Mouse (Mus musculus) granulocyte monocyte progenitor cell, adult 5-6 weeks (primary cell): ENCODE results near the gene Pth2. TPM values are rescaled to one million over a fixed set of nuclear protein-coding genes. Genes with fewer than 3 reads are reported as not detected.

ENCODE experiments used
- ATAC-seq: replicated peaks from 2 replicates; pipeline ENCODE4 v1.8.0; 2016; ENCODE audit warnings: mild to moderate bottlenecking, moderate TSS enrichment, inconsistent platforms; ENCODE audit not compliant: poor library complexity, severe bottlenecking
- total RNA-seq, 2 experiments: library from RNA; stranded (forward) in 1 of 2; stranded (reverse) in 1 of 2; fragments of 200-712, 200-1000 nt in 1 of 2; fragments of >200 nt in 1 of 2; fragmentation: Nextera tagmentation in 1 of 2; gene quantifications; 2 replicates each; pipeline ENCODE4 v1.2.3; 2014 to 2017

Pth2 gene
- total RNA-seq (2014; fragmentation: Nextera tagmentation) (not detected in 2 replicates), total RNA-seq (2017) (not detected in 2 replicates)

- ATAC-seq: no peak
Measured at GRCm38 (mm10) chr7:45180896-45181477, at the start of gene Pth2. Gene Pth2, plus strand, starts transcription at chr7:45180995.

DNA sequence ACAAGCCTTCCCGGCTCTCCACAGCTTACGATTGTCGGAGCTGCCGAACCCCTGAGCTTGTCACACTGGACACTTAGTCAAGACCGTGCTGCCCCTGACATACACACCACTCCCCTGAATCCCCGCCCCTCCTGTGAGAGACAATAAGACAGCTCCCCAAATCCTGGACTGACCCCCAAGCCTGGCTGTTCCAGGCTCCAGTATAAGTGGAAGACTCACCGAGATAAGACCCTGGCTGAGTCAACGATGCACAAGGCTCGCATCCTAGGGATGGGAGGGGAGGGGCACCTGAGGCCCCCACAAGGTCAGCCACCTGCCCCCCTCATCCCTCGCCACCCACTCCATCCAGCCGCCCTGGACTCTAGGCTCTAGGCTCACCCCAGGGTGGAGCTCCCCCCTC, 48.9 kb upstream of the Pth2 start:
- ATAC-seq: no peak

DNA sequence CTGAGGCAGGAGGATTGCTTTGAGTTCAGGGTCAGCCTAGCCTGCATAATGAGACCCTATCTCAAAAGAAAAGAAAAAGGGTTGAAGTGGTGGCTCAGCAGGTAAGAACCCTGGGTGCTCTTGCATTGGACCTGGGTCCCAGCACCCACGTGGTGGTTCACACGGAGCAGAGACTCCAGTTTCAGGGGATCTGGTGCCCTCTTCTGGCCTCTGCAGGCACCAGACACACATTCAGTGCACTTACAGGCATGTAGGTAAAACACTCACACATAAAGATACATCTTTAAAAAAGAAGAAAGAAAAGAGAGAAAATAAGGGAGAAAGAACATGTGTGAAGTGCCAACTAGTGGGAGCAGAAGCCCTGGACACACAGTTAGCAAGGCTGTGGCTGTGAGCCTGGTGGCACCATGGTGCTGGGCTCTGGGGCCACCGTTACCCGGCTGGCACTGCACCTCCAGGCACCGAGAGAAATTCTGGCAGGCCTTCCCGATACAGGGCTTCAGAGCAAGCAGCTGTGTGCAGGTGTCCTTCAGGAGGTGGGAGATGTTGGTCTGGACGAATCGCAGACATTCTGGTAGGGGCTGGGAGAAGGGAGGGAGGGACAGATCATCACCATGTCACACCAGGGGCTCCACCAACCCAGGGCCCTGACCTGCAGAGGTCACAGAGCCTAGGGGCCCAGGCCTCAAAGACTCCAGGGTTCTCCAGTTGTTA, 47.2 kb upstream of the Pth2 start:
- ATAC-seq: no peak

GRCm38 (mm10) chr7:45134544-45135026, 46.2 kb upstream of the Pth2 start:
- peak; percentile 38 for ATAC-seq

GRCm38 (mm10) chr7:45135370-45135769, 45.4 kb upstream of the Pth2 start:
- no peak for ATAC-seq

DNA sequence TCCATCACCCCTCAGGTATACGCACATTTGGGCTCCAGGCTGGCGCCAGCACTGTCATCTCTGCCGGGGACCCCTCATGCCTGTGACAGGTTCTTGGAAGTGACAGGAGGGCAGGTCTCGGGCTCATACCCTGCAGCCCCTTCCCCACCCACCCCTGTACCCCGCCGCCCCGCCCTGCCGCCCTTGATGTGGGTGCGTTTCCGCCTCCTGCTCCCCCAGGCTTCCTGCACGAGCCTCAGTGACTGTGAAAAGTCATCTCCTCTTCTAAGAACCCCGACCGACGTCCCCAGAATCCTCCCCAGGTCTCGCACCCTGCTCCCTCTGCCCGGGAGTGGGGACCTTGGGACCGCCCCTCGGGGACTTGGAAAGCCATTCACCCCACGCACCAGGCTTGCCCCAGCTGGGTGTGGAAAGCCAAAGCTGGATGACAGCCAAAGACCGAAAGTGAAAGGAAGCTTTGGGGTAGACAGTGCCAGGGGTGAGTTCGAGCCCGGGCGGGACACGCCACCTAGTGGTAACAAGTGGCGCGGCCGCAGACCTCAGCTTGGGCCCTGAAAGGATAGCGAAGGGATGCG, 44.7 kb upstream of the Pth2 start, which contains the start of the genes Gm45713 and Flt3l:
Gene Gm45713 (minus strand): TSS at position 239 of the 575 bp plus-strand sequence.
Gene Flt3l (minus strand): TSS at position 440 of the 575 bp plus-strand sequence.
- peak; percentile 80 for ATAC-seq

- peak; percentile 26 for ATAC-seq
Measured at GRCm38 (mm10) chr7:45137171-45138006, 43.4 kb upstream of the Pth2 start.

GRCm38 (mm10) chr7:45138403-45138802, 42.4 kb upstream of the Pth2 start:
- ATAC-seq: no peak

DNA sequence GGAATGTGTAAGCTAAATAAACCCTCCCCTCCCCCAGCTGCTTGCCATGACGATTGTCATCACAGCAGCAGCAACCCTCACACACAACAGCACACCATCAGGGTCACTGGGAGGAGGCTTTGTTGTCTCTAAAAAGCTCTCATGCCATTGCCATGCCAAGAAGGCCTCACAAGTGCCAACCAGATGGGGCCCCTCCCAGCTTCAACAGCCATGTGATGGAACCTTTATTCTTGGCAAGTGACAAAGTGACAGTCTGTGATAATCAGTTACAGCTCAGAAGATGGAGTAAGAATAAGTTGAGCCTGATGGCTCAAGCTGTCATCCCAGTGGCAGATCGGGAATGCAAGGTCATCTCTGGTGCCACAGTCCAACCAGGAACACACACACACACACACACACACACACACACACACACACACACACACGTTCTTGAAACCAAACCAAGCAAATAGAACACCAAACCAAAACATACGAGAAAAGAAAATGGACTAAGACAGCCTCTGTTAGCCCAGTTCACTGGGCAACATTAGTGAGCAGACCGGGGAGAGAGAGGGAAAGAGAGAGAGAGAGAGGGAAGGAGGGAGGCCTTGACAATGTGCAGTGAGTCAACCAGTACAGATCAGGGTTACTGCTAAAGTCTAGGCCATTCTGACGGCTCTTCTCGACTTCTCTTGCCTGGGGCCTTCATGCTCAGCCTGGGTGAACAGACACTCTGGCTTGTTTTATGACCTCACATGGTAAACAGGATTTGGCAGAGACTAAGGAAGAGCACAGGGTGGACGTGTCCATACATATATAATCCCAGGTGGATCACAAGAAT, 40.7 kb upstream of the Pth2 start:
- no peak for ATAC-seq

DNA sequence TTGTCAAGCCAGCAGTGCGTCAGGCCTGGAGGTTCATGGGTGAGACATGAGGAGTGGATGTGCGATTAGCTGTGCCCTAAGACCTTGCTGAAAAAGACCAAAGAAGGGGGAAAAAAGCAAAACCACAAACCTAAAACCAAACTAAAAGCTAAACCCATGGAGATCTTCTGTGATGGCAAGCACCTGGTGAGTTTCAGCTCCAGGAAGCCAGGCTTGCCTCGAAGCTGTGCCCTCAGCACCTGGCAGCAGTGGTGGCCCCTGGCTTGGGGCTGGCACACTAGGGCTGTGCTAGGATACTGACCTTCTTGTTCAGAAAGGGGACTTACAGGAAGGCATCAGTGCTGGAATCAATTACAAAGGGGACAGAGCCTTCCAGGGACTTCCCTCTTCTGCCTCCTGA, 39.5 kb upstream of the Pth2 start:
- no peak for ATAC-seq

GRCm38 (mm10) chr7:45141914-45142313, 38.9 kb upstream of the Pth2 start:
- ATAC-seq: no peak

GRCm38 (mm10) chr7:45144368-45145174, 36.2 kb upstream of the Pth2 start:
- no peak for ATAC-seq

DNA sequence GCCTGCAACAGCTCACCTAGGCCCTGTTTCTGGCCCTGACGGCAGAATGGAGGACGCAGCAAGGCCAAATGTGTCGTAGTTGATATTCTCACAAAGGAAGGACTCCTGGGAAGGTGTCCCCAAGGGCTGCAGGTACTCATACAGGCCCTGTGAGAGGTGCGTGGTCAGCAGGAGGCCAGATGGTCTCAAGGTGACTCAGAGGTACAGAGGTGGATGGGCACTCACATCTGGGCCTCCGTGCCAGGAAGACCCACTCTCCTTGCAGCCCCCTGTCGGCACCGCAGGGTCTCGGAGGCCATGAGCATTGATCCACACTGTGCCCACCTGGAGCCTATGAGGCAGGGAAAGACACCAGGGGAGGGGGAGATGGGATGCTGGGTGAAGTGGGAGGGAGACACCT, 35.3 kb upstream of the Pth2 start:
- no peak for ATAC-seq

DNA sequence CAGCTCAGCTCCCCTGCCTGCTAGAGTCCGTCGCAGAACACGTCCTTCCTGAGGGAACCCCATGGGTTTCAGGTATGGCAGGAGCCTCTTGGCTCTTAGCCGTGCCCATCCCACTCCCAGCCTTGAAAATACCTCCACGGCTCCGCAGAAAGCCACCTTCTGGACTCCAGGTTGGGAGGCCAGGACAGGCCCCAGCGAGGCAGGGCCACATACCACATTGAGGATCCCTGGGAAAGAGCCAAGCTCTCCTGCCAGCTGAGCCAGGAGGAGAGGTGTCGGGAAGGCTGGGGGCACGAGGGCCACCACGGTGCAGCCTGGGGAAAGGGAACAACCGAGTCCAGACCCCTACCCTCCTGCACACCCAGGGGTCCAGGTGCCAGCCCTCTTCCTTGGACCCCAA, 33.5 kb upstream of the Pth2 start:
- ATAC-seq: no peak

GRCm38 (mm10) chr7:45147899-45148298, 32.9 kb upstream of the Pth2 start:
- no peak for ATAC-seq

GRCm38 (mm10) chr7:45148534-45149098, 32.2 kb upstream of the Pth2 start:
- no peak for ATAC-seq

DNA sequence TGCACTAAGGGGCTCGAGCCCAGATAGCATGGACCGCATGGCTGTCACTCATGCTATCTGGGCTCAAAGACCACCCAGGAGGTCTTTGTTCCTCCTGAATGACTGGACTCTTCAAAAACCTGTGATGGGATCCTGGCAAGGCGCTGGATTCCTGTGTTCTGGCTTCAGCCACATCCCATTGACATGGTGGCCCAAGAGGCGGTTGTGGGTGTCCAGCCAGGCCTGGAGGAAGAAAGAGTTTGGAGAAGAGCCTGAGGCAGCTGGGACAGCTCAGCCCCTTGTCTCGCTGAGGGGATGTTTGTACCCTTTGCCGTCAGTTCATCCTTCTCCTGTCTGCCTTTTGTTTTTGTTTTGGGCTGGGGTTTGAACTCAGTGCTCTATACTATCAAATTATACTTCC, 31.2 kb upstream of the Pth2 start:
- no peak for ATAC-seq

- 0 out of 2 replicates have a peak, but pooled peaks have one; percentile 17 for ATAC-seq
Measured at GRCm38 (mm10) chr7:45150321-45150720, 30.5 kb upstream of the Pth2 start.
